Mouse (Mus musculus) urinary bladder, postnatal 14 days (tissue): ENCODE results near the gene Tcirg1.

Experiments used
- DNase-seq: peaks from one replicate; pipeline ENCODE4 v3.0.0; 2021; ENCODE audit warnings: low spot score

The Tcirg1 gene

GRCm38 (mm10) chr19:3906795-3907786 lies at the start of gene Tcirg1:
TSS of gene Tcirg1 (minus strand) at chr19:3907133.
- peak; percentile 84 for DNase-seq

GRCm38 (mm10) chr19:3955804-3956203 lies 48.9 kb upstream of the Tcirg1 start:
- no peak for DNase-seq

DNA sequence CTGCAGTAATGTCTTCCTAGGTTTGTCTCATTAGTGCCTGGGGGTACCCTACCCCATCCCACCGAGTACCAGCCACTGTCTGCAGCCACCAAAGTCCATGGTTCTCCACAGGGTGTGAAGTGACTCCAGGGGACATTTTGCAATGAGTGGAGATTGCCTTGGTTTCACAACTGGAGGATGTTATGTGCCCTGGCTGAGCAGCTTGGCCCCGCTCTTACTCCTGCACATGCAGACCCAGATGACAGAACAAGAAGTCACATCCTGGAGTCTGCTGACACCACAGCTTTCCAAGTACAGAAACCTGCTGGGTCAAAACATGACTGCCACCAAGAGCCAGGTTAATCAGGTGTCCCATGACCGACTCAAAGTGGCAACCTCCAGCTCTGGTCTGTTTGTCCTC lies 48.1 kb upstream of the Tcirg1 start:
- DNase-seq: no peak

DNA sequence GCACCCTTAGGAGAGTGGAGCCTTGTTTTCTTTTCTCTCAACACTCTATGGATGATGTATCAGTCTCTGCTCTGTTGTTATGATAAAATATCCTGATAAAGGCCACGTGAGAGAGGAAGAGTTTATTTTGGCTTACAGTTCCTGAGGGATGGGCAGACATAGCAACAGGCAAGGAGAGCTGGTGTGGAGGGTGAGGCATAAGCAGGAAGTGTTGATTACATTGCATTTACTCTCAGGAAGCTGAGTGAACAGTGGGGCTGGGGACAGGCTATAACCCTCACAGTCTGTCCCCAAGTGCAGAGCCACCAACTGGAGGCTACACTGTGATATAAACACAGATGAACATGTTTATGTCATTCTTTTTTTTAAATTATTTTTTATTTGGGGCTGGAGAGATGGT lies 45.2 kb upstream of the Tcirg1 start:
- DNase-seq: no peak

DNA sequence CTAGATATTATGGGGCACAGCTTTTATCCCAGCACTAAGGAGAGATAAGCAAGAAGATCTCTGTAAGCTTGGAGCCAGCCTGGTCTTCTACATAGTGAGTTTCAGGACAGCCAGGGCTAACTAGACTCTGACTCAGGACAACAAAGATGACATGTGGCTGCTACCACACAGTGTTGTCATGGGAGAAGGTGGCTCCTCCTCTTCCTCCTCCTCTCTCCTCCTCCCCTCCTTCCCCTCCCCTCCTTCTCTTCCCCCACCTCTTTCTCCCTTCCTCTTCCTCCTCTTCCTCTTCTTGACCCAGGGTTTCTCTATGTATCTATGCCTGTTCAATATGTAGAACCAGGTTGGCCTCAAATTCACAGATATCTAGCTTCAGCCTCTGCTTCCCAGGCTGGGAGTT lies 44.5 kb upstream of the Tcirg1 start:
- no peak for DNase-seq

GRCm38 (mm10) chr19:3950331-3950730 lies 43.4 kb upstream of the Tcirg1 start:
- DNase-seq: no peak

DNA sequence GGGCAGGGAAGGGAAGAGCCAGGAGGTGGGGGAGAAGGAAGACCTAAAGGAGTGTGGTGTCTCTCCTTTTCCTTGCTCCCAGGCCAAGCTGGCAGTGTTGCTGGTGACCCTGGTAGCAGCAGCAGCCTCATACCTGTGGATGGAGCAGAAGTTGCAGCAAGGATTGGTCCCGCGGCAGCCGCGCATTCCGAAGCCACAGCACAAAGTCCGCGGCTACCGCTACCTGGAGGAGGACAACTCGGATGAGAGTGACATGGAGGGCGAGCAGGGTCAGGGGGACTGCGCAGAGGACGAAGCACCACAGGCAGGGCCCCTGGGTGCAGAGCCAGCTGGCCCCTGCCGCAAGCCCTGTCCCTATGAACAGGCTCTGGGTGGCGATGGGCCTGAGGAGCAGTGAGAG lies 41.6 kb upstream of the Tcirg1 start:
- no peak for DNase-seq

DNA sequence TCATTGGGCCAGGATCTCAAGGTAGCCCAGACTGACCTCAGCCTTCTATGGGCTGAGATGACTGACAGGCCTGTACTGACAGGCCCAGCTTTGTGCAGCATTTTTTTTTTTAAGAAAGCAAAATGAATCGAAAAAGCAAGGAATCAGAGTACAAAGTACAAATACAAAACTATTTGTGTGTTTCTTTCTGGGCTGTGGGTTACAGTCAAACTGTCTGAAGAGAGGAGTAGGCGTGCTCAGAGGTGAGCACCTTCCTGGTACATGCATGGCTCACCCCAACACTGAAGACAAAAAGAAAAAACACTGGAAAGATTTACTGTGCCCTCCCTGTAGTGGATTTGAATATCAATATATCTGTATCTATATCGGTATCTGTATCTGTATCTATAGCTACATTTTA lies 40.9 kb upstream of the Tcirg1 start:
- DNase-seq: no peak

DNA sequence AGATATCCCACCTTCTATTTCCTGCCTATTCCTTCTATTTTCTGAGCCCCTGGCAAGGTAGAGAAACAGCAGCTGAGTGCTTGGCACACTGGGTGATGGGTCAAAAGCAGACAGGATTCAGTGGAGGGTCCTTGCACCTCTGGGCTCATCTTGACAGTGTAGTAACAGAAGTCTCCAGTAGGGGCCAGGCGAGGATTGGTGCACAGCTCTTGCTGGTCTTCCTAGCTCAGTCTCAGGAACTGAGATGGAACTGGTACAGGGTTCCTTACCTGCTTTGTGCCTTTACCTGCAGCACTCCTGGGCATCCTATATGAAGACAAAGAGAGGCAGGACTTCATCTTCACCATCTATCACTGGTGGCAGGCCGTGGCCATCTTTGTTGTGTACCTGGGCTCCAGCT lies 39.8 kb upstream of the Tcirg1 start:
- DNase-seq: peak; percentile 73

DNA sequence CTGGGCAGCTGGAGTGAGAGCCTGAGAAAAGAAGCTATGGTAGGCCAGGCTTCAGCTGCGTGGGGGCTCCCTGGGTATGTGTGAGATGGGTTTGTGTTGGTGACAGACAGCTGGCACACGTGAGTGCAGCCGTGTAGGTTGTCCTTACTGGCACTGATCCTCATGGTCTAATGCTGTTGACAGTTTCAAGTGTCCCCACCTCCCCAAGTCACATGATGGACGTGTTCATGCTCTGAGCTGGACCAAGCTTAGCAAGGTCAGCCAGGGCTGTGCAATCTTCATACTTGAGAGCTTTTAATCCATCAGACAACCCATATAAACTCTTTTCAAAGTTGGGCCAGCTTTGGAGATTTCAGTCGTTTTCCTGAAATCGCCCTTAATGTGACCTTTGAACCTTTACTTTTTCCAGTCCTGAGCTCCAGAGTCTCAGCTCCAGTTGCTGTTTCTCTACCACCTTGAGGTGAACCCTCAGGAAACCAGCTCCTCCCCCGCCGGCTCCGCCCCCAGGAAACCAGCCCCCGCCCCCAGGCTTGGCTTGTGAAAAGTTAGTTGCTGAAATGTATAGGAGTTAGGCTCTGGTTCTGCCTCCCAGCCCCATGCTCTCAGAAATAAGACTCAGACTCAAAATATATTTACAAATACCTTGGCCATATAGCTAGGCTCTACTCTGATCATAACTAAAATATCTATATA lies 39.1 kb upstream of the Tcirg1 start:
- no peak for DNase-seq

DNA sequence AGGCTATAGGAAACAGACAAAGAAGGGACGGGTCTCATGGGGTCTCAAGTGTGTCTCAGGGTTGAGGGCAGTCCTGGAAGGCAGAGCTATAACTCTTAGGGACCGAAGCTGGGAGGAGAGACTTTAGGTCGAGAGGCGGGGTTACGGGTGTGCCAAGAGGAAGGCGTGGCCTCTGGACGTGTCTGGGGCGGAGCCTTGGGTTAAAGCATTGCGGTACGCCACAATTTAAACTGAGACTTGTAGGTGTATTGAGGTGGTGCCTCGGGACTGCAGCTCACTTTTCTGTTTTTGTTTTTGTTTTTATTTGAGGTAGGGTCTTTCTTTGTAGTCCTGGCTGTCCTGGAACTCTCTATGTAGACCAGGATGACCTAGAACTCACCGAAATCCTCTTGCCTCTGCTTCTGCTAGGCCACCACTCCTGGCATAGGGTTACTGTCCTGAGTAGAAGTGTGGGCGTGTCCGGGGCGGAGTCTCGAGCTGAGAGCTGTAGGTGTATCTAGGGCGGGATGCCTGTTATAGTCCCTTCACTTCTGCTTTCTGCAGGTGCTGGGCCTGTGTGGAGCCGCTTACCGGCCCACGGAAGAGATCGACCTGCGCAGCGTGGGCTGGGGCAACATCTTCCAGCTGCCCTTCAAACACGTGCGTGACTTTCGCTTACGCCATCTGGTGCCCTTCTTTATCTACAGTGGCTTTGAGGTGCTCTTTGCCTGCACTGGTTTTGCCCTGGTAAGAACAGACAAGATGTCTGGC lies 36.2 kb upstream of the Tcirg1 start:
- peak; percentile 60 for DNase-seq

DNA sequence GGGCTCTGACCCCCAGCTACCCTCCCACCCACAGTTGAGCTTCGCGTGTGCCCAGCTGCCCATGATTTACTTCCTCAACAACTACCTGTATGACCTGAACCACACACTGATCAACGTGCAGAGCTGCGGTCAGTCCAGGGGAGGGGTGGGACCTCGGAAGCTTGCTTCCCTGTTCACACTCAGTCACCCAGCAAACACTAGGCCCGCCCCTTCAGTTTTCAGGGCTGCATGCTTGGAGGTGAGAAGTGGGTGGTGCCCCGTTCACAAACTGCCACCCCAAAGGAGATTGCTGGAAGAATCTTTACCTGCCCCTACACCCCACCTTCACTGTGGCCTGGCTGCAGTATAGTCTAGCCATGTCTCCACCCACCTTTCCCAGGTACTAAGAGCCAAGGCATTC lies 35.4 kb upstream of the Tcirg1 start:
- no peak for DNase-seq

DNA sequence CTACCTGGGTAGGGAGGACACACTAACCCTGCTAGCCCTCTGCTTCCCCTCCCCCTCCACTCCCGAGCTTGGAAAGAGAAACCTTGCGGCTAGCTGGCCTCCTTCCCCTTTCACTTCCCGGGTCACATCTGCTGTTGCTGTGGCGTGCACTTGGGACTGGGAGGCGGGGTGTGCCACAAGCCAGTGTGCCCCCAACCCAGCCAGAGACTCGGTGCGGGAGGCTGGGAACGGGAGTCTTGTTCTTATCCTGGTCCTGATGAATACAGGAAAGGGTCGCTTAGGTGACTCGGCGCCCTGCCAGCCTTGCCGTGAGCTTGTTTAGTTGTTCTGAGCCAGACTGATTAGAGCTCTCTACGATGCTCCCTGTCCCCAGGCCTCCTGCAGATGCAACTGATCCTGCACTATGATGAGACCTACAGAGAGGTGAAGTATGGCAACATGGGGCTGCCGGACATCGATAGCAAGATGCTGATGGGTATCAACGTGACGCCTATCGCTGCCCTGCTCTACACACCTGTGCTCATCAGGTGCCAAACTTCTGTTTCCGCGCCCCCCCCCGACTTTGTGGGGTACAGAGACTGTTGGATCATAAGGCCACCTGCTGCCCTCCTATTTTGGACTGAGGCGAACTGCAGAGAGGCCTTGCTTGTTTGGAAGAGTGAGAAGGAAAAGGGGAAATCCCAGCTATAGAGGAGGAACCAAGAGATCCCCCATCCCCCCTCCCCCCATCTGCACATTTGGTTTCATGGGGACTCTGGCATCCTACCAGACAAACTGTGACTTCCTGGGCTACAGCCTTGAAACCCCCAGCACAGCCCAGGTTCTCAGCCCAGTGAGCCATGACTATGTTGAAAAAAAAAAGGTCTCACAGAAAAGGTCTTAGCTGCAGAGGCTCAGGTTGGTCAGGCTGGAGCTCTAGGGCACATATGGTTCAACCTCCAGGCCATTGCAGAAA lies 29.2 kb upstream of the Tcirg1 start:
- peak; percentile 68 for DNase-seq

- DNase-seq: peak; percentile 72
Observed at GRCm38 (mm10) chr19:3935032-3935895, 28.3 kb upstream of the Tcirg1 start, which contains the start of gene Unc93b1. TSS of gene Unc93b1 (plus strand) at chr19:3935186.

DNA sequence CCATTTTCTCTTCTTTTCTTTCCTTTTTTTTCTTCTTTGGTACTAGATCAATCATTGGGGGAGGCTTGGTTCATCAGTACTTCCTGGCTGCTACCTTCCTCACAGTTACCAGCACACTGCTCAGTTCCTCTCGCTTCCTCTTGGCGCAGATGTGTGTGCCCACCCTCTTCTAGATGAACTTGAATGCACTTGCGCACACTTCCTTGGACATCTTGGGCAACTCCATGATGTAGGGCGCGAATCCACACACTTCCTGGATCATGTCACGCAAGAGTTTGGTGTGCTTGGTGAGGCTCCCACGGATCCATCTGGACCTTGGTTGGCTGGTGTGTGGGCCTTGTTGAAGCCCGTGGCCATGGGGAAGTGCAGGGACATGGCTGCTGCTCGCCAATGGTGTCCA lies 24.8 kb upstream of the Tcirg1 start:
- DNase-seq: no peak

DNA sequence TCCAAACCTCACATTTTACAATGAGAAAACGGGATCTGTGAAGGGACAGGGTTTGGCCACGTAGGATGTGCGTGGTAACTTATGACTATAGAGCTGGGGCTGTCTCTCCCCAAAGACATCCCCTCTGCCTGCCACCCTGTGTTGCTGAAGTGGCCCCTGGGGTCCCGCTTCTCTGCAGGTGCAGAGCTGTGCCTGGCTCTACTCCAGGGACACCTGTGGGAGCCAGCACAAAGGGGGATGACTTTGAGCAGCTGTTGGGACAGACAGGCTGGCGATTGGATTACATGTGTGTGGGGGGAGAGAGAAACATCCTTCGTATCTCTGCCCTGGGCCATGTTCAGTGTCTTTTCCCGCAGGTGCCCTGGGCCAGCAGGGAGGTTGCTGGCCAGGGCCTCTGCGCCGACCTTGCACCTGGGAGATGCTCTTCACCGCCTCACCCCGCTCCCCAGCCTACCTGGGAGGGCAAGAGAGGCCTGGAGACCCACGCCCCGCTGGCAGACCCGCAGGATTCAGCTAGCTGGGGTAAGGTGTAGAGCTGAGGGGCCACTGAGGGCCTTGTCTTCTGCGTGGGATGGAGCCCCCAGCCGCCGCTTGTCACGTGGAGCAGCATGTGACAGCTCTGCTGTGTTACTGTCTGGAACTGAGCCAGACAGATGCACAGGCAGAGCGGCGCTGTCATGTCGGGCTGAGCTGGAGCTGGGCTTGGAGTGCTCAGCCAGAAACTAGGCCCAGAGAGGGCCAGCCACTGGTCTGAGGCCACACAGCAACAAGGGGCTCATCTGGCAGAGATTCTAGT lies 23.5 kb upstream of the Tcirg1 start:
- no peak for DNase-seq

- DNase-seq: peak; percentile 84
Observed at GRCm38 (mm10) chr19:3929211-3929941, 22.4 kb upstream of the Tcirg1 start, which contains the start of gene Aldh3b1. TSS of gene Aldh3b1 (minus strand) at chr19:3929808.

- no peak for DNase-seq
Observed at GRCm38 (mm10) chr19:3928779-3929178, 21.8 kb upstream of the Tcirg1 start.

GRCm38 (mm10) chr19:3927989-3928388 lies 21.1 kb upstream of the Tcirg1 start:
- no peak for DNase-seq
